Mouse (Mus musculus) brain, embryonic 14.5 days (tissue): ENCODE results near the gene Fam83b.

Experiments
- CTCF ChIP-seq: fragments of 200-500 bp; IDR thresholded peaks from 2 replicates; pipeline ENCODE4 v1.5.1; 2012; ENCODE audit warnings: inconsistent platforms, mild to moderate bottlenecking, moderate library complexity, borderline replicate concordance; ENCODE audit not compliant: insufficient read depth, insufficient read length; ENCODE audit errors: extremely low read depth
- POLR2A ChIP-seq: fragments of 200-500 bp; IDR thresholded peaks from 2 replicates; pipeline ENCODE4 v1.6.1; 2012; ENCODE audit warnings: mild to moderate bottlenecking, inconsistent platforms, borderline replicate concordance; ENCODE audit not compliant: poor library complexity, insufficient read depth, insufficient read length, severe bottlenecking; ENCODE audit errors: extremely low read depth

- TF ChIP-seq CTCF (no peak), POLR2A (no peak)
These were observed 105.4 kb downstream of the Fam83b start for GRCm38 (mm10) chr9:76461547-76461946.
